Mouse (Mus musculus): Measurements from ENCODE around the gene Dag1. TPM values are rescaled to one million over a fixed set of nuclear protein-coding genes. Genes with fewer than 3 reads are reported as not detected.

Dag1 gene
- 72.9 and 75.1 TPM in 2 replicates for polyA plus RNA-seq (2015; fragmentation: Nextera tagmentation; extraction: Ambion mirVana)

DNA sequence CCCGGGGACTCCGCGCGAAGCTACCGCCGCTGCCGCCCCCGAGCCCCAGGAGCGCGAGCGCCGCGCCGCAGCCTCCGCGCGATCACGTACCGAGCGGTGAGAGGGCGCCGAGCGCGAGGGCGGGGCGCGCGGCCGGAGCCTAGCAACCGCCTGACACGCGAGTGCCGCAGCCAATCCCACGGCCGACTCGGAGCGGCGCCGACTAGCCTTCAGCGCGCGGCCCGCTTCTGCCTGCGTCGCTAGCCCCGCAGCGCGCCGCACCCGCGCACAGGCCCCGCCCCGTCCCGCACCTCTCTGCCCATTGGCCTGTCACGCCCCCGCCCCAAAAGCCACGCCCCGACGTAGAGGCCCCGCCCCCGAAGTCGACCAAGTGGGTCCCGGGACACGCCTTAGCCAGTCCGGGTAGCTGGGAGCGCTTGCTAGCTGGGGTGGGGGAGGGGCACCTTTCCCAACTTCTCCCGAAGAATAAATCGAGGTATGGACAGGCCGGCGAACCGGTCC is at the start of gene Dag1:
Gene Dag1, minus strand, starts transcription at position 269 of the 501 bp plus-strand sequence.
- peak within 1 kb of the TSS; percentile 82 for H3K4me2 ChIP-seq (replicated peaks)
- ATAC-seq: peak; percentile 97
- H3K27ac ChIP-seq: peak within 1 kb of the TSS; percentile 93
- H3K9ac ChIP-seq: peak within 1 kb of the TSS; percentile 84
- peak within 1 kb of the TSS; percentile 95 for H3K4me3 ChIP-seq (replicated peaks)
- H3K36me3 ChIP-seq: no peaks in the 10 kb centered on the region
- 0% methylated on average over 64 of the region's 71 CpGs for WGBS
- no peaks in the 10 kb centered on the region for H3K9me3 ChIP-seq
- peaks cover 25% of the 10 kb centered on the region for H3K4me1 ChIP-seq (replicated peaks)
- no peaks in the 10 kb centered on the region for H3K27me3 ChIP-seq (replicated peaks)

DNA sequence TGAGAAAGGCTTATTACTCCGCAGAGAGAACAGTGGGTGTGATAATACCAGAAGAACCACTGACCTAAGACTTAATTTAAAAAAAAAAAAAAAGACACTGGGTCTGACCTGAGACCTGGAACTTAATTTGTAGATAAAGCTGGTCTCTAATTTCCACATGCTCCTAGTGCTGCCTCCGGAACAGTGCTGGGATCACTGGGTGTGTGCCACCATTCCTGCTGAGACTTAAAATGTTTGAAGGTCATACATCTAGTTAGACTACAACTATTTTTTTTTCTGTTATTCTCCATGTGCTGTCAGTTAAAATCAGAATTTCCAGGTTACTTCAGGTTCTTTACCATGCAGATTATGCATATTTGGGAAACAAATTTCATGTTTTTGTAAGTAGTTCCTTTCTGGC is 44.4 kb upstream of the Dag1 start:
- 51% methylated on average over 2 of the region's 2 CpGs for WGBS
- peaks cover 3% of the 10 kb centered on the region; the same call in 1 of the 2 replicates for H3K36me3 ChIP-seq
- H3K27ac ChIP-seq: no peak overlapping the region
- no peak for ATAC-seq
- peak overlapping the region; percentile 39 for H3K9ac ChIP-seq
- no peaks in the 10 kb centered on the region for H3K27me3 ChIP-seq (replicated peaks)
- peak overlapping the region; percentile 63 for H3K4me2 ChIP-seq (replicated peaks)
- no peaks in the 10 kb centered on the region for H3K9me3 ChIP-seq
- peaks cover 20% of the 10 kb centered on the region for H3K4me1 ChIP-seq (replicated peaks)
- H3K4me3 ChIP-seq (replicated peaks): peak overlapping the region; percentile 87

DNA sequence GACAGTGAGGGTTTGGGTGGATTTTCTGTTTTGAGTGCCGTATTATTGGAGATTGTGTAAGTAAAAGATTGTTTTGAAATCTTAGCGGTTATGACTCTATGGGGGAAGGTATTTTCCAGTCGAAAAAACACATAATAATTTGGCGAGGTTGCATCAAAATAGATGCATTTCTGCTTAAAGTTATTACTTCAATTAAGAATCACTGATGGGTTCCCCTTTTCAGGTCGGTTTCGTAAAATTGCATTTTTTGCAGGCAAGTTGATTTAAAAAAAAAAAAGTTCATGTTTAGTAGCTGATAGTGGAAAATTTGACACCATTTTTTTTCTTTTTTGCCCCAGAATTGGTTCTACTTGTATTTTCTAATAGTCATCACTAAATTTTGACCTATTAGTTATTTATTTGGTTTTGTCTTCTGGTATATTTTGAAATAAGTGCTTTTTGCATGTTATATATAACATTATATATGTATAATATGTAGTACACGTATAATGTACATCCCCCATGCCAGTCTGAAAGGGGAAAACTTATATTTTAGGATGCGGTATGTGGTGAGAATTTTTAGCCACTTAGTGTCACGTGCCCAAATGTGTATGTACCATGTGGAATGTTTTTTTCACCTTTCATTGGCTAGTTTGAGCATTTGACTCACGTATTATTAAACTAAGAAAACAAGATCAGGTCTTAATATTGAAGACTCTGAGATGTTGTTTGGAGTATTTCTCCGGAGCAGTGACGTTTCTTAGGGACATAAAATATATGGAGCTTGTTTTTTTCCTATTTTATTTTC is 43.5 kb upstream of the Dag1 start:
- Histone ChIP-seq H3K27ac (peak overlapping the region; percentile 100), H3K9me3 (no peaks in the 10 kb centered on the region), H3K36me3 (peaks cover 8% of the 10 kb centered on the region; the same call in 1 of the 2 replicates), H3K4me2 (replicated peaks) (peak overlapping the region; percentile 63), H3K4me3 (replicated peaks) (peak overlapping the region; percentile 87), H3K4me1 (replicated peaks) (peaks cover 20% of the 10 kb centered on the region), H3K9ac (peak overlapping the region; percentile 98), H3K27me3 (replicated peaks) (no peaks in the 10 kb centered on the region)
- WGBS: 10% methylated on average over 12 of the region's 12 CpGs
- no peak for ATAC-seq

DNA sequence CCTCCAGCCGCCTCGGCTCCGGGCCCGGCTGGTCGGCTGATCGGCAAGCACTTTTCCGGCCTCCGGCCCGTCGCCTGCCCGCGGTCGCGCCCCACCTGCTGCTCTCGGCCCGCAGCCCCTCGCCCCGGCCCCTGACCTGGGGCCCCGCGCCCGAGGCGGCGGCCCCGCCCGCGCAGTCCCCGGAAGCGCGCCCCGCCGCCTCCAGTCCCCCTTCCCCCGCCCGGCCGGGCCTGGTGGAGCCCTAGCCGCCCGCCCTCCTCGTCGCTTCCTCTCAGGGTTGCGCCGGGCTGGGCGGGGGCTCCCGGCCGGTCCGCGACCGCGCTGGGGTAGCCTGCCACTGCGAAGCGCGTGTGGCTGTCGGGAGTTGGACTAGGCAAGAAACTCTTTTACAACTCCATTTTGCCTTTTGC is 42.8 kb upstream of the Dag1 start:
- Histone ChIP-seq H3K9ac (peak overlapping the region; percentile 98), H3K4me2 (replicated peaks) (peak overlapping the region; percentile 63), H3K9me3 (no peaks in the 10 kb centered on the region), H3K27me3 (replicated peaks) (no peaks in the 10 kb centered on the region), H3K4me3 (replicated peaks) (peak overlapping the region; percentile 87), H3K27ac (peak overlapping the region; percentile 100), H3K4me1 (replicated peaks) (peaks cover 20% of the 10 kb centered on the region), H3K36me3 (peaks cover 8% of the 10 kb centered on the region; the same call in 1 of the 2 replicates)
- WGBS: under 1% methylated on average over 48 of the region's 51 CpGs
- ATAC-seq: peak; percentile 81

DNA sequence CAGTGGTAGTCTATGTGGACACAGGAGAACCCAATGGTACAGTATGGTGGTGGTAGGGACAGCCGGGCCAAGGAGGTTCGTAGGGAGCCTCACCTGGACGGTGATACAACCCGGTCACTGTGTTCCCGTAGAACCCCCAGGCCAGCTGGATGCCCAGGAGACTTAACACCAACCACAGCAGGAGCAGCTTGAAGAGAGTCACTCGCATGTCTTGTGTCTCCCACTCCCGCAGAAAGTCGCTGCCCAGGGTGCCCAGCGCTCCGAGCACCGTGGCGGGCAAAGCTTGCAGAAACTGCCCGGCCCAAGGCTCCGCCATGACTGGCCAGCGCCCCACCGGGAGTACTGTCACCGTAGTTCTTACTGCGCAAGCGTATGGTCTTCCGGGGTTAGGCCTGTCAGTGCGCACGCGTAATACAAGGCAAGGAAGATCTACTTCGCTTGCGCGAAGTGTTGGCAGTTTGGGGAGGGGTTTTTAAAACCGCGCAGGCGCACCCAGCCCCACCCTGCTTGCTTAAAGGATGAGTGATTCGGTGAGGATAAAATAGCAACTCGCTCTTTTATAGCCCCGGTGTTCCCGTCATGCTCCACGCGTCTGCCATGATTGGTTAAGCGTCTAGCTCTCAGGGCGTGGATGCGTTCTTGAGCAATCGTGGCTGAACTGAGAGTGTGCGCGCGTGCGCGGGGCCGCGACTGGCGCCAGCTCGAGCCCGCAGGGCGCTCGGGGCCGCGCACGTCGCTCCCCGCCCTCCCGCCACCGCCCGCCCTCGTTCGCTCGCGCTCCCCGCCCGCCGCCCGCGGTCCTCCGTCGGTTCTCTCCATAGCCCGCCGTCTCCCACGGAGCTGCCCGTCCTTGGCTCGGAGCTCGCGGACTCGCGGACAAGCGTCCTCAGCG is 42.1 kb upstream of the Dag1 start, which contains the start of the genes Rhoa and Tcta:
Gene Rhoa, plus strand, starts transcription at position 501 of the 892 bp plus-strand sequence.
Gene Tcta, minus strand, starts transcription at position 532 of the 892 bp plus-strand sequence.
- no peaks in the 10 kb centered on the region for H3K27me3 ChIP-seq (replicated peaks)
- under 1% methylated on average over 81 of the region's 81 CpGs for WGBS
- H3K4me1 ChIP-seq (replicated peaks): peaks cover 20% of the 10 kb centered on the region
- H3K4me2 ChIP-seq (replicated peaks): peak within 1 kb of the TSS; percentile 63
- peak within 1 kb of the TSS; percentile 98 for H3K9ac ChIP-seq
- H3K27ac ChIP-seq: peak within 1 kb of the TSS; percentile 100
- no peaks in the 10 kb centered on the region for H3K9me3 ChIP-seq
- peak; percentile 96 for ATAC-seq
- H3K4me3 ChIP-seq (replicated peaks): peak within 1 kb of the TSS; percentile 87
- peaks cover 8% of the 10 kb centered on the region; the same call in 1 of the 2 replicates for H3K36me3 ChIP-seq

DNA sequence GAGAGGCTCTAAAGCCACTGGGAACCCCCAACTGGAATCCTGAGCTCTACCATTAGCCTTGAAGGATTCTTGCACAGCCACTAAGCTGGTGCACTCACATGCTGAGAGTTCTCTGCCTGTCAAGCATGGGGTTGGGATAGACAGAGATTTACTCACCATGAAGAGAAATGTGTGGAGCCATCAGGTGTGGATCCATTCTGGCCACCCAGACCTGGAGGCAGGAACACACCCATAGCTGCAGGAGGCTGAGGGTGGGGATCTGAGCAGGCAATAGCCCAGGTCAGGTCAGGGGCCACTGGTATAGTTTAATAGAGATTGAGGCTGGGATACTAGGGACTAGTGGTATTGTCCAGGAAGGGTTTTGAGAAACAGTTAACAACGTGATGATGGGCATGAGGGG is 41.4 kb upstream of the Dag1 start:
- Histone ChIP-seq H3K4me3 (replicated peaks) (peak overlapping the region; percentile 87), H3K27me3 (replicated peaks) (no peaks in the 10 kb centered on the region), H3K9ac (peak overlapping the region; percentile 84), H3K9me3 (no peaks in the 10 kb centered on the region), H3K27ac (peak overlapping the region; percentile 82), H3K4me1 (replicated peaks) (peaks cover 20% of the 10 kb centered on the region), H3K36me3 (peaks cover 8% of the 10 kb centered on the region; the same call in 1 of the 2 replicates), H3K4me2 (replicated peaks) (peak overlapping the region; percentile 60)
- ATAC-seq: no peak
- 3% methylated on average over 1 of the region's 1 CpGs for WGBS

DNA sequence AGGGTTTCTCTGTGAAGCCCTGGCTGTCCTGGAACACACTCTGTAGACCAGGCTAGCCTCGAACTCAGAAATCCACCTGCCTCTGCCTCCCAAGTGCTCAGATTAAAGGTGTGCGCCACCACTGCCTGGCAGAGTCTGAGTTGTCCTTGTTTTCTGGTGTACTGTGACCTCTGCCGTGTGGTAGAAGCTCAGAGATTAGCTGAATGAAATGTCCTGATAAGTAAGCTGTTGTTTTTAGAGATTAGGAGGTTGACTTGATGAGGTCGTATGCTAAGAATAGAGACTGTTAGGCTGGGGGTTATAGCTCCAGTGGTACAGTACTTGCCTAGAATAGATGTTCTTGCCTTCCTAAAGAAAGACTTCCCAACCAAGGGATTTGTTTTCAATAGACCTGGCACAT is 41.0 kb upstream of the Dag1 start:
- Histone ChIP-seq H3K36me3 (peaks cover 8% of the 10 kb centered on the region; the same call in 1 of the 2 replicates), H3K27ac (0 out of 2 replicates have a peak overlapping the region, but pooled peaks have one; percentile 82), H3K4me2 (replicated peaks) (peak overlapping the region; percentile 60), H3K9ac (no peak overlapping the region), H3K4me1 (replicated peaks) (peaks cover 17% of the 10 kb centered on the region), H3K27me3 (replicated peaks) (no peaks in the 10 kb centered on the region), H3K9me3 (no peaks in the 10 kb centered on the region), H3K4me3 (replicated peaks) (peak overlapping the region; percentile 87)
- 74% methylated on average over 4 of the region's 4 CpGs for WGBS
- no peak for ATAC-seq

DNA sequence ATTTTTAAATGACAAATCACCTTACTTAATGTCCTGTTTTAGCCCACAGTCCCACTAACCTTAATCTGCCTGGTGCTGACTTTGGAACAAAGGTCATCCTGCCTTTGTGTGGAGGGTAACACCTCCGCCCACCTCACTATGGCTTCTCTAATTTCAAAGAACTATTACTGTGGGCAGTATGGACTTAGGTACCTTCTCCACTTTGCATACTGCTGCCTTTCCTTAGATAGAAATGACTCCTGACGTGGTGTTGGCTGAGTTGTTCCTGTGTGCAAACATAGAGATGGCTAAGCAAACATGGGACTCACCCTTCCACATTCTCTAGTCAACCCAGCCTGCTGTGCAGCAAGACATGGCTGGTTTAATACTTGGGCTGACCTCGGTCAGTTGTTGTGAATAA is 38.1 kb upstream of the Dag1 start:
- peak overlapping the region; percentile 67 for H3K27ac ChIP-seq
- WGBS: 58% methylated on average over 3 of the region's 3 CpGs
- H3K9me3 ChIP-seq: no peaks in the 10 kb centered on the region
- peak; percentile 7; the same call in 1 of the 2 replicates for ATAC-seq
- no peak overlapping the region for H3K4me2 ChIP-seq (replicated peaks)
- peaks cover 8% of the 10 kb centered on the region; the same call in 1 of the 2 replicates for H3K36me3 ChIP-seq
- peaks cover 4% of the 10 kb centered on the region for H3K4me1 ChIP-seq (replicated peaks)
- no peaks in the 10 kb centered on the region for H3K27me3 ChIP-seq (replicated peaks)
- H3K9ac ChIP-seq: no peak overlapping the region
- no peak overlapping the region for H3K4me3 ChIP-seq (replicated peaks)

DNA sequence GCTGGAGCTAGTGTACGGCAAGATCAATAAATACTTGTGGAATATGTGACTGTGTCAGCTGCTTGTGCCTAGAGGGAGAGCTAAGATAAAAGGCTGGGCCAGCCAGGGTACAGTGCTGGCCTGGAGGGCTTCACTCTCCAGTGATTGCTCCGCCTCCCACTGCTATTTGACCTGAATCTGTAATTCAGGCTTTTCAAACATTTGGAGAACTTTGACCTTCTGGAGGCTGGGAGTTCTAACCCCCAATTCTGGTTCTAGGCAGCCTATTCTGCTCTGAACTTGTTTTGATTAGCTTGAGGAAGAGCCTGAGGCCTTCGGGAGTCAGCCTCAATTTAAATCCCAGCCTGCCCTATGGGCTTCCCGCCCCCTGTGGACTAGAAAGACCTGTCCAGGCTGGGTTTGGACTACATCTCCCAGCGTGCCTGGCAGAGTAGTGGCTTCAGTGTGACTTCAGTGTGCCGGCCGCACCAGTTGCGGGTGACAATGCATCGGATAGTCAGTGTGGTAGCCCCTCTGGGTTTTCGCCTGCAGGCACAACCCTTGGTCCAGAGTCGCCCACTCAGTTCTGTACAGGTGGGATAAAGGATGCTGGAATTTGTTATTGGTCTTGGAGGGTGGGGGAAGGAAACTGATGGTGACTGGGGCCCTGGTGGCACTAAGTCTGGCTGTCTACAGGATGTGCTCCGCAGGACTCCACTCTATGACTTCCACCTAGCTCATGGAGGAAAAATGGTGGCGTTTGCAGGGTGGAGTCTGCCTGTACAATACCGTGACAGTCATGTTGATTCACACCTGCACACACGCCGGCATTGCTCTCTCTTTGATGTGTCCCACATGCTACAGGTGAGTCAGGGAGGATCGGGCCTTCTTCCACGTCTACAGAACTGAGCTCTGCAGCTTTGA is 32.9 kb upstream of the Dag1 start, which contains the start of gene Amt:
Gene Amt, plus strand, starts transcription at position 401 of the 903 bp plus-strand sequence.
- 25% methylated on average over 18 of the region's 18 CpGs for WGBS
- H3K27me3 ChIP-seq (replicated peaks): no peaks in the 10 kb centered on the region
- ATAC-seq: peak; percentile 89

DNA sequence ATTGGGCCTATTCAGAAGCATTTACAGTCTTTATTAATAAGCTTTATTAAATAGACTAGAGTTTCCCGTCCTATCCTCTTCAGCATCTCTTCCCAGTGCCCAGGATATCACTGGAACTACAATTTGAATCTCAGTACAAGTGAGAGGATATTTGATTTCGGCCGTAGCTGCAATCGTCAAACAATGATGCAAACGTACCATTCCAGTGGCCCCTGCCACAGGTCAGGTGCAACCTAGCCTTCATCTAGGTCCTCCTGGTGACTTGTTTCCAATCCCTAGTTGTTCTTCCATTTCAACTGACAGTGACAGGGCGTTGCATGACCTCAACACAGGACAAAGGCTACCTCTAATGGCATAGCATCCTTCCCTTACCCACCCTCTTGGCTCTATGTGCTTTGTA is 27.0 kb upstream of the Dag1 start:
- ATAC-seq: no peak
- WGBS: 33% methylated on average over 6 of the region's 6 CpGs
- Histone ChIP-seq H3K4me3 (replicated peaks) (peak overlapping the region; percentile 60), H3K9ac (peak overlapping the region; percentile 46), H3K9me3 (no peaks in the 10 kb centered on the region), H3K27me3 (replicated peaks) (no peaks in the 10 kb centered on the region), H3K4me1 (replicated peaks) (no peaks in the 10 kb centered on the region), H3K4me2 (replicated peaks) (peak overlapping the region; percentile 76), H3K36me3 (no peaks in the 10 kb centered on the region), H3K27ac (0 out of 2 replicates have a peak overlapping the region, but pooled peaks have one; percentile 51)

More for the DNA sequence above, 32.9 kb upstream of the Dag1 start, which contains the start of gene Amt:
- Histone ChIP-seq H3K4me2 (replicated peaks) (peak within 1 kb of the TSS; percentile 43), H3K9me3 (no peaks in the 10 kb centered on the region), H3K4me3 (replicated peaks) (peak within 1 kb of the TSS; percentile 18), H3K9ac (peak within 1 kb of the TSS; percentile 42; the same call in 1 of the 2 replicates), H3K4me1 (replicated peaks) (peaks cover 3% of the 10 kb centered on the region; the same call in 1 of the 2 replicates), H3K27ac (peak within 1 kb of the TSS; percentile 82), H3K36me3 (no peaks in the 10 kb centered on the region)

Data from intestine, embryonic 15.5 days (tissue).